Mouse (Mus musculus) testis, adult 2 months (tissue): ENCODE data around the gene Trmt13.

Source experiments
- CTCF ChIP-seq: fragments of 200-500 bp; IDR thresholded peaks from 2 replicates; pipeline ENCODE4 v1.5.1; 2012; ENCODE audit warnings: low read depth, mild to moderate bottlenecking, inconsistent platforms, low read length, moderate library complexity; ENCODE audit not compliant: control insufficient read depth, insufficient read depth, insufficient replicate concordance
- POLR2A ChIP-seq: fragments of 200-500 bp; IDR thresholded peaks from 2 replicates; pipeline ENCODE4 v1.6.1; 2012; ENCODE audit warnings: low read depth, mild to moderate bottlenecking, inconsistent platforms, low read length, moderate library complexity; ENCODE audit not compliant: control insufficient read depth

GRCm38 (mm10) chr3:116618855-116619254, 4.5 kb upstream of the Trmt13 start:
- TF ChIP-seq POLR2A (no peak), CTCF (no peak)
